Mouse (Mus musculus) myocyte (in vitro differentiated cells): ENCODE data around the gene Mybph. TPM values are rescaled to one million over a fixed set of nuclear protein-coding genes. Genes with fewer than 3 reads are reported as not detected.
"Not testable (repeated sequence)": the region's sequence is repeated elsewhere in the genome, so short reads cannot be mapped to it uniquely, and the experiment has no call there.

Experiments
- H3K27me3 ChIP-seq: one replicate; pipeline ENCODE4 v1.6.1; 2011; ENCODE audit not compliant: control insufficient read depth, insufficient read depth, insufficient read length
- H3K36me3 ChIP-seq: one replicate; pipeline ENCODE4 v1.6.1; 2011; ENCODE audit not compliant: control insufficient read depth, insufficient read depth
- H3K4me2 ChIP-seq: one replicate; pipeline ENCODE4 v1.6.1; 2011; ENCODE audit warnings: low read depth, control low read depth
- H3K4me3 ChIP-seq: one replicate; pipeline ENCODE4 v1.5.1; 2011; ENCODE audit warnings: mild to moderate bottlenecking, control low read depth, moderate library complexity
- H3K79me2 ChIP-seq: one replicate; pipeline ENCODE4 v1.6.1; 2011; ENCODE audit not compliant: control insufficient read depth, insufficient read depth
- H3ac ChIP-seq: one replicate; pipeline ENCODE4 v1.6.1; 2011; ENCODE audit not compliant: control insufficient read depth, insufficient read length
- CEBPB ChIP-seq: IDR thresholded peaks from 2 replicates; pipeline ENCODE4 v1.6.1; 2011; ENCODE audit warnings: mild to moderate bottlenecking, moderate library complexity; ENCODE audit not compliant: poor library complexity, insufficient read depth, severe bottlenecking
- E2F4 ChIP-seq: IDR thresholded peaks from one replicate; pipeline ENCODE4 v1.6.1; 2011; ENCODE audit warnings: mild to moderate bottlenecking, control low read depth, moderate library complexity; ENCODE audit not compliant: insufficient read depth
- MAX ChIP-seq: IDR thresholded peaks from one replicate; pipeline ENCODE4 v1.6.1; 2011; ENCODE audit warnings: low read depth, mild to moderate bottlenecking, control low read depth
- MYOD1 ChIP-seq, 3 experiments: IDR thresholded peaks; one replicate each; pipeline ENCODE4 v1.6.1; 2011; ENCODE audit warnings: control low read depth in 2 of 3, low read depth in 2 of 3, mild to moderate bottlenecking in 2 of 3, moderate library complexity in 1 of 3; ENCODE audit not compliant: insufficient read length in 2 of 3, control insufficient read depth in 1 of 3
- MYOG ChIP-seq, 3 experiments: IDR thresholded peaks; one replicate each; pipeline ENCODE4 v1.6.1; 2011; ENCODE audit warnings: control low read depth in 2 of 3, low read depth in 2 of 3, mild to moderate bottlenecking in 2 of 3; ENCODE audit not compliant: insufficient read length in 2 of 3, control insufficient read depth in 1 of 3, insufficient read depth in 1 of 3
- POLR2A ChIP-seq: IDR thresholded peaks from one replicate; pipeline ENCODE4 v1.6.1; 2011; ENCODE audit warnings: low read depth, mild to moderate bottlenecking, control low read depth, moderate library complexity; ENCODE audit not compliant: insufficient read length
- POLR2AphosphoS2 ChIP-seq: IDR thresholded peaks from one replicate; pipeline ENCODE4 v1.6.1; 2011; ENCODE audit warnings: low read depth, control low read depth; ENCODE audit not compliant: insufficient read length
- REST ChIP-seq: IDR thresholded peaks from one replicate; pipeline ENCODE4 v1.6.1; 2011; ENCODE audit warnings: mild to moderate bottlenecking, control low read depth, moderate library complexity; ENCODE audit not compliant: insufficient read depth, insufficient read length
- SRF ChIP-seq: IDR thresholded peaks from one replicate; pipeline ENCODE4 v1.6.1; 2011; ENCODE audit warnings: low read depth; ENCODE audit not compliant: control insufficient read depth, insufficient read length
- TCF12 ChIP-seq: IDR thresholded peaks from one replicate; pipeline ENCODE4 v1.6.1; 2011; ENCODE audit warnings: mild to moderate bottlenecking, control low read depth; ENCODE audit not compliant: poor library complexity, insufficient read depth, severe bottlenecking
- TCF3 ChIP-seq: IDR thresholded peaks from one replicate; pipeline ENCODE4 v1.6.1; 2011; ENCODE audit warnings: low read depth, control low read depth; ENCODE audit not compliant: insufficient read length
- USF1 ChIP-seq: IDR thresholded peaks from one replicate; pipeline ENCODE4 v1.6.1; 2011; ENCODE audit warnings: low read depth, mild to moderate bottlenecking, control low read depth, moderate library complexity
- polyA plus RNA-seq: library from polyadenylated mRNA; unstranded; fragments of >200 nt; fragmentation: generic; extraction: Trizol; gene quantifications from one replicate; pipeline ENCODE4 v1.2.1, GENCODE M21; 2012; ENCODE audit warnings: missing spikeins

Mybph gene
- polyA plus RNA-seq, 1 experiment = 1,516 TPM

DNA sequence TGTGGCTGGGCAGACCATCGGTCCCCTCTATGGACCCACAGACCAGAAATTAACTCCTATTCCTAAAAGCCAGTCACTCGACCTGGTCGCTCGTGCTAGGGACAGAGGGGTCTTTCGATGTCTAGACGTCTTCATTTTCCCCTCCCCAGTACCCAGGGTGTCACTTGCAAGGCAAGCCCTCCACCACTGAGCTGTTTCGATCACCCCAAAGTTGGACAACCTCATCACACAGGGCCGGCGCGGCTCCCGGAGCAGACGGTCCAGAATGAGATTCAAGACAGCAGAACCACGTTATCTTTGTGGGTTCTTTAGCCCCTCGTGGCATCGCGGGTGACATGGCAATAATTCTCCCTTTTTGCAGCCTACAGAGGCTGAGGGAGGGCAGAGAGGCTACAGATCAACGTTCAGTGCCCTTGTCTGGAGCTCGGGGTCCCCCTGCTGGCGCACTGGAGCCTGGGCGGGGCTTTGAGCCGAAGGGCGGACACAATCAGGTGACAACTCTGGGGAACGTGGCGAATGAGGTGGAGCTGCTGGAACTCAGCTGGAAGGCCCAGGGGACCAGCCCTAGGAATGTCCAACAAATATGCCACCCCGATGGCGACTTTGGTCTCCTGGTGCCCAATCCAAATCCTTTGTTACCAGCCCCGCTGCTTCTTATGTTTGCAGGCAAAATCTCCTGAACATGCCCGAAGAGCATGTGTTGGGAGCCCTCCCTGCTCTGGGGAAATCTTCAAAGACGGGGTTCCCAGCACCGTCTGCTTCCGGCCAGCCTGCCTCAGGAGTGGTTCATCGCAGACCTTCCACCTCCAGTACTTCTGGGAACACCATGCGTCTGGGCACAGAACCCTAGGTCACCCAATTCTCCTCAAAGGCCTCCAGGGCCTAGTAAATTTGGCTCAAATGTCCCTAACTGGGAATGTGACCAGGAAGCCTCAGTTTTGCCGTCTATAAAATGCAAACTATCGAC, 51.0 kb downstream of the Mybph start:
- H3K79me2 ChIP-seq = no peaks in the 10 kb centered on the region
- H3K36me3 ChIP-seq = no peaks in the 10 kb centered on the region
- no peak overlapping the region for H3ac ChIP-seq
- H3K4me2 ChIP-seq = peak overlapping the region; percentile 46
- H3K27me3 ChIP-seq = peaks cover 14% of the 10 kb centered on the region
- H3K4me3 ChIP-seq = no peak overlapping the region
- no peak for TF ChIP-seq MAX
- no peak for TF ChIP-seq TCF12
- TF ChIP-seq POLR2A = peak; percentile 11
- TF ChIP-seq USF1 = no peak

DNA sequence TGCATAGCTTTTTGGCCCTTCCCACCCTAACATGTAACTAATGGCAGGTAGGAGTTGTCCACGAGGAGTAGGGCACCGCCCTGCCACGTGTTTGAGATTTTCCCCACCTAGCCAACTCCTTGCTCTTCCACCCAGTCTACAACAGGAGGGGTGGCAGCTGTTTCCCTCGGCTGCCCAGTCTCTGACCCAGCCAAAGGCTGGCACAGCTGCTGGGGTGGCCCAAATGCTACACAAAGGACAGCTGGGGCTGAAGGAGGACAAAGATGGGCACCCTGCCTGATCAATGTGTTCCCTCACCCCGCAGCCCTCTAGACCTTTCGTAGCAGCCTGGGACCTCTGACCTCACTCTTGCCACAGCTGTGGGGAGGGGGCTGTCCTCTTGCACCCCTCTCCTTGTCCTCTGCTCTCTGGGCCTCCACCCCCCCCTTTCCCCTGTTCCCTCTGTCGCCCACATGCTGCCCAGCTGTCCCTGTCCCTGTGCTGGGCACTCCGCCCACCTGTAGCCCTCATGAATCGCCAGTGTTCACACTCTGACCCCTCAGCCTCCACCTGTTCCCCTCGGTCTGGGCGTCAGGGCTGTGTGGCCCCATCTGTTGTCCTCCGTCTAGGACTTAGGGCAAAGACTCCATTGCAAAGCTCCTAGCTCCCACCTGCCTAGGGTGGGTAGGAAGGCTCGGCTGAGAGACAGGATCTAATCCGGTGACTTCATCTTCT, 51.9 kb downstream of the Mybph start:
- peak; percentile 96 for TF ChIP-seq TCF3
- TF ChIP-seq MYOG (IDR thresholded peaks at IDR 0.05; ENCODE audit: control insufficient read depth in 1 of 3, insufficient read depth in 1 of 3, insufficient read length in 2 of 3, low read depth in 2 of 3) = peak; percentile 93 to 98 (median 95)
- TF ChIP-seq REST = no peak
- peak; percentile 95 to 98 (median 97) for TF ChIP-seq MYOD1 (IDR thresholded peaks at IDR 0.05; ENCODE audit: control insufficient read depth in 1 of 3, insufficient read length in 2 of 3, low read depth in 2 of 3)
- no peak for TF ChIP-seq POLR2AphosphoS2
- TF ChIP-seq MAX = no peak
- peak; percentile 99 for TF ChIP-seq TCF12
- TF ChIP-seq USF1 = no peak
- no peak for TF ChIP-seq POLR2A
- no peak for TF ChIP-seq E2F4
- TF ChIP-seq SRF = no peak
- no peak for TF ChIP-seq CEBPB
- Histone ChIP-seq H3ac (no peak overlapping the region), H3K79me2 (no peaks in the 10 kb centered on the region), H3K27me3 (peaks cover 5% of the 10 kb centered on the region), H3K4me3 (no peak overlapping the region), H3K36me3 (no peaks in the 10 kb centered on the region), H3K4me2 (peak overlapping the region; percentile 46)

DNA sequence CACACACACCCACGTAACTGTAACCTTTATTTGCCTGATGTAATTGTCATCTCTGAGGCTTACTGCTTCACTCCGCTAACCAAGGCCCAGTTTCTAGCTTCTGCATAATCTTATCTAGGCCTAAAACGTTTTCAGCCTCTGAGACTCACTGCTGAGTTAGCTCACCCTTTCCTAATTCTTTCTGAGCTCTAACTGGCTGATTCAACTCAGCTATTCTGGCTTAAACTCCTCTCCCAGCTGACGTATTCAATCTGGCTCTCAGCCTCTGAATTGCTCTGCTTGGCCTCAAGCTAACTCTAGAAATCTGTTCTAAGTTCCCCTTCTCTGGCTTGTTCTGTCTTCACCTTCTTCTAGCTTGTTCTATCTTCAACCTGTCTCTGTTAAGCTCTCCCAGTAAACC, 53.3 kb downstream of the Mybph start:
- TF ChIP-seq REST = no peak
- H3ac ChIP-seq = no peak overlapping the region
- no peaks in the 10 kb centered on the region for H3K79me2 ChIP-seq
- H3K27me3 ChIP-seq = peaks cover 1% of the 10 kb centered on the region
- no peak overlapping the region for H3K4me3 ChIP-seq
- H3K4me2 ChIP-seq = no peak overlapping the region
- H3K36me3 ChIP-seq = no peaks in the 10 kb centered on the region

DNA sequence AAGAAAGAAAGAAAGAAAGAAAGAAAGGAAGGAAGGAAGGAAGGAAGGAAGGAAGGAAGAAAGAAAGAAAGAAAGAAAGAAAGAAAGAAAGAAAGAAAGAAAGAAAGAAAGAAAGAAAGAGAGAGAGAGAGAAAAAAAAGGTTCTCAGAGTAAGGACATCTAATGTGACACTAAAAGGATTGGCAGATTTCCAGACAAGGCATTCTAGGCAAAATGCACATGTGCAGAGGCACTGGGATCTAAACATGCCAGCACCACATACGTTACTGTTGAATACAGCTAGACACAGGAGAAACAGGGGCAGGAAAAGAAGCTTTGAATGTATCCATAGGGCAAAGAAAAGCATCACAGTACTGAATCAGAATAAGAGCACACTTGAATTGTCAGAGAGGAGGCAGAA, 56.4 kb downstream of the Mybph start:
- not testable (repeated sequence) for H3K79me2 ChIP-seq, H3K27me3 ChIP-seq, H3K4me2 ChIP-seq, H3K4me3 ChIP-seq, H3ac ChIP-seq, H3K36me3 ChIP-seq

Other genes starting within 250 kb of the Mybph start
- 0.23 TPM for gene Fmod, start 156.2 kb upstream of the Mybph start, polyA plus RNA-seq
- gene Btg2, start 114.3 kb upstream of the Mybph start, polyA plus RNA-seq = 13.8 TPM
- 0.08 TPM for gene Chit1, start 82.2 kb upstream of the Mybph start, polyA plus RNA-seq
- 32.9 TPM for gene Chil1, start 11.3 kb upstream of the Mybph start, polyA plus RNA-seq
- 4.5 TPM for gene Adora1, start 42.0 kb downstream of the Mybph start, polyA plus RNA-seq
- gene Myog, start 96.5 kb downstream of the Mybph start, polyA plus RNA-seq = 1,426 TPM
- 35.8 TPM for gene Ppfia4, start 139.5 kb downstream of the Mybph start, polyA plus RNA-seq
- gene Tmem183a, start 168.5 kb downstream of the Mybph start, polyA plus RNA-seq = 67.3 TPM
- not detected for gene 4933406M09Rik, start 192.5 kb downstream of the Mybph start, polyA plus RNA-seq
- gene Cyb5r1, start 212.1 kb downstream of the Mybph start, polyA plus RNA-seq = 452 TPM
- gene Adipor1, start 221.9 kb downstream of the Mybph start, polyA plus RNA-seq = 87.9 TPM